Mouse (Mus musculus) brain, embryonic 14.5 days (tissue): ENCODE measurements at regions not wholly inside any gene's neighbourhood (a gene's known extent, or its start where the extent isn't known, plus 50 kb on each side); places are given as distances from the start of the nearest gene placed in this dataset.

Source experiments
- CTCF ChIP-seq: fragments of 200-500 bp; IDR thresholded peaks from 2 replicates; pipeline ENCODE4 v1.5.1; 2012; ENCODE audit warnings: inconsistent platforms, mild to moderate bottlenecking, moderate library complexity, borderline replicate concordance; ENCODE audit not compliant: insufficient read depth, insufficient read length; ENCODE audit errors: extremely low read depth
- POLR2A ChIP-seq: fragments of 200-500 bp; IDR thresholded peaks from 2 replicates; pipeline ENCODE4 v1.6.1; 2012; ENCODE audit warnings: mild to moderate bottlenecking, inconsistent platforms, borderline replicate concordance; ENCODE audit not compliant: poor library complexity, insufficient read depth, insufficient read length, severe bottlenecking; ENCODE audit errors: extremely low read depth

DNA sequence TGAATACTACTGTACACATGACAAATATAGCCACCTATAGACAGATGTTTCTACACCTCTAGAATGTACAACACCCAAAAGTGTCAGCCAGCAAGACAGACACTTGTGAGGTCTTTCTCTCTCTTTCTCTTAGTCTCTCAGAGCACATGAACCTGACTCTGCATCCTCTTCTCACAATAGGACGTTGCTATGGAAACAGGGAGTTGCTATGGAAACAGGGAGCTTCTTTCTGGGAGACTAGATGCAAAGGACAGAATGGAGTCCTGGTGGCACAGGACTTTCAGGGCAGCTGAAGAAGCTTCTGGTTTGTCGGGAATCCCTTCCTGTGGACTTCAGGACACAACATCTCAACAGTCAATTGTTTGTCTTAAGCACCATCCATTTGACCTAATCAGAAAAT, 230.9 kb downstream of the Tgfb2 start:
- TF ChIP-seq POLR2A (no peak), CTCF (no peak)
